Mouse (Mus musculus): ENCODE results near the gene Nrxn3. TPM values are rescaled to one million over a fixed set of nuclear protein-coding genes. Genes with fewer than 3 reads are reported as not detected.

The Nrxn3 gene
- polyA plus RNA-seq, 1 experiment from 2014 or later: 1.3 TPM

- 92% methylated on average over 1 of the region's 1 CpGs for WGBS
Measured at GRCm38 (mm10) chr12:89025180-89025579, 302.5 kb downstream of the Nrxn3 start.

GRCm38 (mm10) chr12:89035984-89036618 lies 313.4 kb downstream of the Nrxn3 start:
- Histone ChIP-seq H3K4me1 (ENCODE audit: control insufficient read depth, insufficient read depth, low read length) (no peaks in the 10 kb centered on the region), H3K9ac (ENCODE audit: low read length) (no peak overlapping the region), H3K27me3 (ENCODE audit: control insufficient read depth, insufficient read depth, low read length) (no peaks in the 10 kb centered on the region), H3K27ac (ENCODE audit: low read length) (no peak overlapping the region), H3K4me2 (ENCODE audit: low read depth, low read length) (no peak overlapping the region), H3K9me3 (replicated peaks; ENCODE audit: control insufficient read depth, low read length) (no peaks in the 10 kb centered on the region), H3K36me3 (ENCODE audit: control insufficient read depth, insufficient read depth) (no peaks in the 10 kb centered on the region), H3K4me3 (ENCODE audit: low read length) (no peak overlapping the region)
- no peak for ATAC-seq (replicated peaks; ENCODE audit: extremely low read depth, insufficient read depth, low FRiP score)
- WGBS: 71% methylated on average over 4 of the region's 4 CpGs

More at GRCm38 (mm10) chr12:89025180-89025579, 302.5 kb downstream of the Nrxn3 start:
- Histone ChIP-seq H3K4me3 (ENCODE audit: low read length) (no peak overlapping the region), H3K27ac (ENCODE audit: low read length) (no peak overlapping the region), H3K4me2 (ENCODE audit: low read depth, low read length) (no peak overlapping the region), H3K9ac (ENCODE audit: low read length) (no peak overlapping the region), H3K4me1 (ENCODE audit: control insufficient read depth, insufficient read depth, low read length) (no peaks in the 10 kb centered on the region), H3K36me3 (ENCODE audit: control insufficient read depth, insufficient read depth) (no peaks in the 10 kb centered on the region), H3K9me3 (replicated peaks; ENCODE audit: control insufficient read depth, low read length) (no peaks in the 10 kb centered on the region), H3K27me3 (ENCODE audit: control insufficient read depth, insufficient read depth, low read length) (no peaks in the 10 kb centered on the region)
- no peak for ATAC-seq (replicated peaks; ENCODE audit: extremely low read depth, insufficient read depth, low FRiP score)

GRCm38 (mm10) chr12:89040151-89040550 lies 317.5 kb downstream of the Nrxn3 start:
- no peaks in the 10 kb centered on the region for H3K9me3 ChIP-seq (replicated peaks; ENCODE audit: control insufficient read depth, low read length)
- H3K27ac ChIP-seq (ENCODE audit: low read length): no peak overlapping the region
- H3K9ac ChIP-seq (ENCODE audit: low read length): no peak overlapping the region
- H3K4me3 ChIP-seq (ENCODE audit: low read length): no peak overlapping the region
- no peak overlapping the region for H3K4me2 ChIP-seq (ENCODE audit: low read depth, low read length)
- no peaks in the 10 kb centered on the region for H3K27me3 ChIP-seq (ENCODE audit: control insufficient read depth, insufficient read depth, low read length)
- H3K36me3 ChIP-seq (ENCODE audit: control insufficient read depth, insufficient read depth): no peaks in the 10 kb centered on the region
- no peak for ATAC-seq (replicated peaks; ENCODE audit: extremely low read depth, insufficient read depth, low FRiP score)
- H3K4me1 ChIP-seq (ENCODE audit: control insufficient read depth, insufficient read depth, low read length): no peaks in the 10 kb centered on the region

GRCm38 (mm10) chr12:89041429-89042107 lies 318.9 kb downstream of the Nrxn3 start:
- H3K4me2 ChIP-seq (ENCODE audit: low read depth, low read length): no peak overlapping the region
- H3K4me1 ChIP-seq (ENCODE audit: control insufficient read depth, insufficient read depth, low read length): no peaks in the 10 kb centered on the region
- no peak overlapping the region for H3K9ac ChIP-seq (ENCODE audit: low read length)
- no peaks in the 10 kb centered on the region for H3K36me3 ChIP-seq (ENCODE audit: control insufficient read depth, insufficient read depth)
- H3K27me3 ChIP-seq (ENCODE audit: control insufficient read depth, insufficient read depth, low read length): no peaks in the 10 kb centered on the region
- no peak overlapping the region for H3K4me3 ChIP-seq (ENCODE audit: low read length)
- 69% methylated on average over 2 of the region's 2 CpGs for WGBS
- no peak overlapping the region for H3K27ac ChIP-seq (ENCODE audit: low read length)
- no peak for ATAC-seq (replicated peaks; ENCODE audit: extremely low read depth, insufficient read depth, low FRiP score)
- no peaks in the 10 kb centered on the region for H3K9me3 ChIP-seq (replicated peaks; ENCODE audit: control insufficient read depth, low read length)

- Histone ChIP-seq H3K27me3 (ENCODE audit: control insufficient read depth, insufficient read depth, low read length) (no peaks in the 10 kb centered on the region), H3K27ac (ENCODE audit: low read length) (no peak overlapping the region), H3K4me2 (ENCODE audit: low read depth, low read length) (no peak overlapping the region), H3K4me3 (ENCODE audit: low read length) (no peak overlapping the region), H3K36me3 (ENCODE audit: control insufficient read depth, insufficient read depth) (no peaks in the 10 kb centered on the region), H3K4me1 (ENCODE audit: control insufficient read depth, insufficient read depth, low read length) (no peaks in the 10 kb centered on the region), H3K9ac (ENCODE audit: low read length) (no peak overlapping the region), H3K9me3 (replicated peaks; ENCODE audit: control insufficient read depth, low read length) (no peaks in the 10 kb centered on the region)
- 26% methylated on average over 3 of the region's 3 CpGs for WGBS
- peak; percentile 41; the same call in 1 of the 2 replicates for ATAC-seq (replicated peaks; ENCODE audit: extremely low read depth, insufficient read depth, low FRiP score)
Measured at GRCm38 (mm10) chr12:89049279-89049678, 326.6 kb downstream of the Nrxn3 start.

- H3K36me3 ChIP-seq (ENCODE audit: control insufficient read depth, insufficient read depth): no peaks in the 10 kb centered on the region
- H3K4me2 ChIP-seq (ENCODE audit: low read depth, low read length): no peak overlapping the region
- no peak for ATAC-seq (replicated peaks; ENCODE audit: extremely low read depth, insufficient read depth, low FRiP score)
- no peak overlapping the region for H3K9ac ChIP-seq (ENCODE audit: low read length)
- H3K9me3 ChIP-seq (replicated peaks; ENCODE audit: control insufficient read depth, low read length): no peaks in the 10 kb centered on the region
- no peak overlapping the region for H3K4me3 ChIP-seq (ENCODE audit: low read length)
- H3K27ac ChIP-seq (ENCODE audit: low read length): no peak overlapping the region
- H3K4me1 ChIP-seq (ENCODE audit: control insufficient read depth, insufficient read depth, low read length): no peaks in the 10 kb centered on the region
- H3K27me3 ChIP-seq (ENCODE audit: control insufficient read depth, insufficient read depth, low read length): no peaks in the 10 kb centered on the region
Measured at GRCm38 (mm10) chr12:89049686-89050085, 327.0 kb downstream of the Nrxn3 start.

GRCm38 (mm10) chr12:89072436-89072835 lies 349.8 kb downstream of the Nrxn3 start:
- H3K4me2 ChIP-seq (ENCODE audit: low read depth, low read length): no peak overlapping the region
- no peaks in the 10 kb centered on the region for H3K36me3 ChIP-seq (ENCODE audit: control insufficient read depth, insufficient read depth)
- no peak overlapping the region for H3K9ac ChIP-seq (ENCODE audit: low read length)
- H3K27me3 ChIP-seq (ENCODE audit: control insufficient read depth, insufficient read depth, low read length): no peaks in the 10 kb centered on the region
- no peaks in the 10 kb centered on the region for H3K4me1 ChIP-seq (ENCODE audit: control insufficient read depth, insufficient read depth, low read length)
- H3K4me3 ChIP-seq (ENCODE audit: low read length): no peak overlapping the region
- no peak overlapping the region for H3K27ac ChIP-seq (ENCODE audit: low read length)
- no peaks in the 10 kb centered on the region for H3K9me3 ChIP-seq (replicated peaks; ENCODE audit: control insufficient read depth, low read length)
- ATAC-seq (replicated peaks; ENCODE audit: extremely low read depth, insufficient read depth, low FRiP score): no peak

- H3K4me1 ChIP-seq (ENCODE audit: control insufficient read depth, insufficient read depth, low read length): no peaks in the 10 kb centered on the region
- no peaks in the 10 kb centered on the region for H3K27me3 ChIP-seq (ENCODE audit: control insufficient read depth, insufficient read depth, low read length)
- no peak overlapping the region for H3K9ac ChIP-seq (ENCODE audit: low read length)
- H3K9me3 ChIP-seq (replicated peaks; ENCODE audit: control insufficient read depth, low read length): no peaks in the 10 kb centered on the region
- 56% methylated on average over 5 of the region's 5 CpGs for WGBS
- H3K4me3 ChIP-seq (ENCODE audit: low read length): no peak overlapping the region
- ATAC-seq (replicated peaks; ENCODE audit: extremely low read depth, insufficient read depth, low FRiP score): no peak
- no peaks in the 10 kb centered on the region for H3K36me3 ChIP-seq (ENCODE audit: control insufficient read depth, insufficient read depth)
- H3K4me2 ChIP-seq (ENCODE audit: low read depth, low read length): no peak overlapping the region
- no peak overlapping the region for H3K27ac ChIP-seq (ENCODE audit: low read length)
Measured at GRCm38 (mm10) chr12:89073167-89073743, 350.6 kb downstream of the Nrxn3 start.

GRCm38 (mm10) chr12:89074551-89075295 lies 352.0 kb downstream of the Nrxn3 start:
- H3K4me1 ChIP-seq (ENCODE audit: control insufficient read depth, insufficient read depth, low read length): no peaks in the 10 kb centered on the region
- WGBS: 31% methylated on average over 10 of the region's 10 CpGs
- no peak overlapping the region for H3K4me2 ChIP-seq (ENCODE audit: low read depth, low read length)
- H3K4me3 ChIP-seq (ENCODE audit: low read length): no peak overlapping the region
- no peaks in the 10 kb centered on the region for H3K27me3 ChIP-seq (ENCODE audit: control insufficient read depth, insufficient read depth, low read length)
- H3K9ac ChIP-seq (ENCODE audit: low read length): no peak overlapping the region
- no peak for ATAC-seq (replicated peaks; ENCODE audit: extremely low read depth, insufficient read depth, low FRiP score)
- no peaks in the 10 kb centered on the region for H3K36me3 ChIP-seq (ENCODE audit: control insufficient read depth, insufficient read depth)
- H3K9me3 ChIP-seq (replicated peaks; ENCODE audit: control insufficient read depth, low read length): no peaks in the 10 kb centered on the region
- H3K27ac ChIP-seq (ENCODE audit: low read length): no peak overlapping the region

All from heart, embryonic 16.5 days (tissue).